ENCODE assay signal across 9 mouse cellular contexts in the genomic region with DNA sequence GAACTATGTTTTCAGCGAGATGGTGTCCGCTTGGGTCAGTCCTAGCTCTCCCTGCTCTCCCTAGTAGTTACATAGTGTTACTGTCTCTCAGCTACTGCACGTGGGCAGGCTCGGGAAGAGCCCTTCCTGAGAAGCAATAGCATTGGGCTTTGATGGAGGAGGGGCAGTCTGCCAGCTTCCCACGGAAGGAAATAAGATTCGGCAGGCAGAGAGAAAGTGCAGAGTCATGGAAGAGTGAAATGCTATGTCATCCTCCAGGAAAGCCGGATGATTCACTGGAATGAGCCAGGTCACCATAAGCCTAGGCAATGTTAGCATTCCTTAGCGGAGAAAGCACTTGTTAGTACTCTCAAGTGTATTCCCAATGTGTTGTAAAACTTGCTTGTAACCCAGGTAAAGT. TPM values are rescaled to one million over a fixed set of nuclear protein-coding genes. Genes with fewer than 3 reads are reported as not detected.
DNase-seq lines count a peak whose midpoint lies in the region; ATAC-seq lines count a peak whose summit lies in the region.
"Had no signal": no experiment of that assay in that cellular context is flagged by ENCODE, and none has a peak within 500 bp of the region (broad histone marks: within the 10 kb centered on the region; RNA-seq: fewer than 3 reads in every experiment).

No protein-coding gene starts in this region.

- H3K4me2 ChIP-seq in heart, embryonic 14.5 days (ENCODE audit: low read length), result peak overlapping the region; percentile 29
- H3K4me2 ChIP-seq: neural tube, embryonic 13.5 days had no signal

- H3K27me3 ChIP-seq in heart, embryonic 10.5 days (ENCODE audit: insufficient read depth, poor library complexity, severe bottlenecking), result no peaks in the 10 kb centered on the region
- no peaks in the 10 kb centered on the region for H3K27me3 ChIP-seq in heart, embryonic 14.5 days (ENCODE audit: control insufficient read depth, insufficient read depth, low read length)

- DNase-seq in heart, adult 11 months, result peak; percentile 93
- DNase-seq in heart, embryonic 10.5 days (ENCODE audit: low spot score), result no peak
- DNase-seq in 416B (ENCODE audit: low read depth) (peak; percentile 67), liver (peak; percentile 57)
- peak; percentile 59 for DNase-seq in adrenal gland, postnatal 14 days
- peak; percentile 48 for DNase-seq in telencephalon, adult 2 months (ENCODE audit: low read depth, low spot score)
- no peak for DNase-seq in thymus, postnatal 36 days

- no peaks in the 10 kb centered on the region for H3K36me3 ChIP-seq in heart, embryonic 10.5 days
- H3K36me3 ChIP-seq in heart, embryonic 14.5 days (ENCODE audit: control insufficient read depth, insufficient read depth, low read length), result no peaks in the 10 kb centered on the region
- H3K36me3 ChIP-seq: neural tube, embryonic 13.5 days had no signal

- ATAC-seq in heart, embryonic 14.5 days (ENCODE audit: insufficient number of reproducible peaks, insufficient read depth, low FRiP score, low read depth), result no peak

- WGBS in heart, embryonic 10.5 days, result 35% methylated on average over 8 of the region's 8 CpGs
- 24% methylated on average over 8 of the region's 8 CpGs for whole genome bisulfite sequencing in heart, embryonic 14.5 days

- H3K4me1 ChIP-seq in heart, embryonic 10.5 days, result peaks cover 7% of the 10 kb centered on the region; the same call in 1 of the 2 replicates
- H3K4me1 ChIP-seq in heart, embryonic 14.5 days (ENCODE audit: control insufficient read depth in 2 of 2, insufficient read depth in 2 of 2, low read length in 2 of 2), result 0 out of 4 replicates have a peak, but pooled peaks cover 0 to 2% of the 10 kb centered on the region in 2 experiments
- H3K4me1 ChIP-seq: neural tube, embryonic 13.5 days had no signal

- no peak overlapping the region; the same call in 1 of the 2 replicates for H3K4me3 ChIP-seq in heart, embryonic 10.5 days
- no peak overlapping the region for H3K4me3 ChIP-seq in heart, embryonic 14.5 days (ENCODE audit: control insufficient read depth in 1 of 2, insufficient read depth in 1 of 2, low read depth in 1 of 2, low read length in 2 of 2)
- H3K4me3 ChIP-seq: neural tube, embryonic 13.5 days had no signal

- no peak overlapping the region for H3K9ac ChIP-seq in heart, embryonic 14.5 days (ENCODE audit: low read length)
- H3K9ac ChIP-seq: neural tube, embryonic 13.5 days had no signal

- H3K27ac ChIP-seq in heart, embryonic 10.5 days, result no peak overlapping the region
- no peak overlapping the region for H3K27ac ChIP-seq in heart, embryonic 14.5 days (replicated peaks in 1 of 2; ENCODE audit: control insufficient read depth in 1 of 2, insufficient read depth in 1 of 2, low read depth in 2 of 2, low read length in 2 of 2)
- H3K27ac ChIP-seq: neural tube, embryonic 13.5 days had no signal

- no peaks in the 10 kb centered on the region for H3K9me3 ChIP-seq in heart, embryonic 10.5 days
- H3K9me3 ChIP-seq in heart, embryonic 14.5 days (ENCODE audit: control insufficient read depth, low read length), result no peaks in the 10 kb centered on the region
- H3K9me3 ChIP-seq: neural tube, embryonic 13.5 days had no signal

RNA-seq across cellular contexts. Expression of a gene that starts 8.5 kb away (rescaled TPM):
- 0.90 and 1.8 TPM in 2 replicates for polyA plus RNA-seq in heart, embryonic 10.5 days (2016; fragmentation: Nextera tagmentation; extraction: Ambion mirVana)
- total RNA-seq in adrenal gland, postnatal 14 days (2021), result 4.0 and 5.6 TPM in 2 replicates
- 3.3 and 4.1 TPM in 2 replicates for polyA plus RNA-seq in heart, embryonic 14.5 days (2014; fragmentation: Nextera tagmentation; extraction: Ambion mirVana)

RNA-seq across cellular contexts. Expression of a gene that starts 50.2 kb away (rescaled TPM):
- 30.3 and 34.0 TPM in 2 replicates for polyA plus RNA-seq in heart, embryonic 10.5 days (2016; fragmentation: Nextera tagmentation; extraction: Ambion mirVana)
- 53.1 and 54.6 TPM in 2 replicates for total RNA-seq in adrenal gland, postnatal 14 days (2021)
- 36.8 and 39.7 TPM in 2 replicates for polyA plus RNA-seq in heart, embryonic 14.5 days (2014; fragmentation: Nextera tagmentation; extraction: Ambion mirVana)

Comparison
In these comparisons a context has a peak if more than half of its experiments do, and no peak if none do; other contexts are left out.
1. DNase-seq: peak in heart, adult 11 months (single experiment), 416B (single experiment), adrenal gland, postnatal 14 days (single experiment), liver (single experiment) and telencephalon, adult 2 months (single experiment); none in heart, embryonic 10.5 days (single experiment) and thymus, postnatal 36 days (0 of 2).